Mouse (Mus musculus) lung, postnatal 0 days (tissue): ENCODE data around the gene Rcor1. TPM values are rescaled to one million over a fixed set of nuclear protein-coding genes. Genes with fewer than 3 reads are reported as not detected.

Source experiments
- ATAC-seq: fragments of 200-750 bp; cut with Nextera tagmentation; 2 replicates; pipeline ENCODE4 v1.8.0; 2017; ENCODE audit warnings: moderate library complexity
- DNase-seq: peaks from one replicate; pipeline ENCODE4 v3.0.0-alpha.2; 2016; ENCODE audit warnings: low spot score
- H3K27ac ChIP-seq: fragments of 300-500 bp; sonication (generic); 2 replicates; pipeline ENCODE4 v1.5.1; 2014; ENCODE audit warnings: antibody characterized with exemption, mild to moderate bottlenecking, low read length, mixed read lengths
- H3K27me3 ChIP-seq: fragments of 300-500 bp; sonication (generic); replicated peaks from 2 replicates; pipeline ENCODE4 v1.6.1; 2014; ENCODE audit warnings: low read length, mixed read lengths; ENCODE audit not compliant: insufficient read depth
- H3K36me3 ChIP-seq: fragments of 300-500 bp; sonication (generic); 2 replicates; pipeline ENCODE4 v1.6.1; 2014; ENCODE audit warnings: low read length, mixed read lengths; ENCODE audit not compliant: insufficient read depth
- H3K4me1 ChIP-seq: fragments of 300-500 bp; sonication (generic); 2 replicates; pipeline ENCODE4 v1.6.1; 2014; ENCODE audit warnings: antibody characterized with exemption, low read depth, low read length, mixed read lengths; ENCODE audit not compliant: insufficient read depth
- H3K4me2 ChIP-seq: fragments of 300-500 bp; sonication (generic); replicated peaks from 2 replicates; pipeline ENCODE4 v1.6.1; 2014; ENCODE audit warnings: low read depth, mild to moderate bottlenecking, low read length, moderate library complexity, mixed read lengths
- H3K4me3 ChIP-seq: fragments of 300-500 bp; sonication (generic); 2 replicates; pipeline ENCODE4 v1.5.1; 2014; ENCODE audit warnings: low read depth, low read length
- H3K9ac ChIP-seq: fragments of 300-500 bp; sonication (generic); replicated peaks from 2 replicates; pipeline ENCODE4 v1.6.1; 2014; ENCODE audit warnings: low read depth, mild to moderate bottlenecking
- H3K9me3 ChIP-seq: fragments of 300-500 bp; sonication (generic); 2 replicates; pipeline ENCODE4 v1.6.1; 2016; ENCODE audit warnings: low read length, mixed read lengths
- CTCF ChIP-seq: IDR thresholded peaks from 2 replicates; pipeline ENCODE4 v1.5.1; 2016; ENCODE audit warnings: antibody characterized with exemption, mild to moderate bottlenecking
- EP300 ChIP-seq: IDR thresholded peaks from 2 replicates; pipeline ENCODE4 v1.6.1; 2016; ENCODE audit warnings: antibody characterized with exemption, mild to moderate bottlenecking, control low read depth
- WGBS: fragments of 180-500 bp; shearing (Covaris S2); extraction: QIAGEN DNeasy Blood & Tissue Kit; methylation state at CpG from one replicate; pipeline ENCODE4 v1.1.7; 2014; 5-methylcytosine and 5-hydroxymethylcytosine counted together
- polyA plus RNA-seq: library from polyadenylated mRNA; unstranded; fragments of >200 nt; fragmentation: Nextera tagmentation; extraction: Ambion mirVana; gene quantifications from 2 replicates; pipeline ENCODE4 v1.2.1, GENCODE M21; 2015

Gene Rcor1
- polyA plus RNA-seq, 1 experiment from 2014 or later, result 6.7 TPM

DNA sequence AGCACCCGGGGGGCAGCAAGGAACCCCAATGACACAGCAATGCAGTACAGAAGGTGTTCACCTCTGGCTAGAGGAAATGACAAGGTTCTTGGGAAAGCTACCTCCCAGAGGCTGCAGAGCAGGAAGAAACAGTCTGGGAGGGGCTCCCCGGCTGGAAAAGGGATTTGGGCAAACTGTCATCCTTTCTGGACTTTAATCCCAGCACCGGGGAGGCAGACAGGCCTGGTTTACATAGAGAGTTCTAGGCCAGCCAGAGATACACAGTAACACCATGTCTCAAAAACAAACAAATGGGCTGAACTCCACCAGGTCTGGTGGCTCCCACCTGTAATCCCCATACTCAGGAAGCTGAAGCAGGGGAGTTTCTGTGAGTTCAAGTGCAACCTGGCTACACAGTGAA, 45.9 kb upstream of the Rcor1 start:
- Histone ChIP-seq H3K4me1 (peaks cover 5% of the 10 kb centered on the region), H3K9me3 (no peaks in the 10 kb centered on the region), H3K4me3 (no peak overlapping the region), H3K9ac (no peak overlapping the region), H3K4me2 (no peak overlapping the region), H3K36me3 (no peaks in the 10 kb centered on the region), H3K27me3 (no peaks in the 10 kb centered on the region), H3K27ac (no peak overlapping the region)
- DNase-seq (no peak), ATAC-seq (no peak)
- WGBS, result 88% methylated on average over 3 of the region's 3 CpGs
- TF ChIP-seq EP300 (no peak), CTCF (no peak)

DNA sequence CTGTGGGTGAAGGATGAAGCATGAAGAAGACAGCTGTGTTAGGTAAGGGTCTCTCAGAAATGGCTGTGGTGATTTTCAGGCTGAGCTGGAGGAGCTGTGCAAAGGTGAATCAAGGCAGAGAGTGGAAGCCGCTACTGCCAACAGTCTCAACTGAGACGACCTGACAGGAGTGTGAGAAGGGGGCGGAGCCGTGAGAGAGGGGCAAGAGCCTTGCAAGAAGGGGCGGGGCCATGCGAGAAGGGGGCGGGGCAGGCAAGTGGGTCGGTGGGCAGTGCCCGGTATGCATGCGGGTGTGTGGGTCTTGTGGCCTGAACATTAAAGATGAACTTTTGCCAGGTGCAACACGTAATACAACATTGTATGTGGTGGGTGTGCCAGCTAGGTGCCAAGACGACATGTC, 44.5 kb upstream of the Rcor1 start:
- Histone ChIP-seq H3K4me2 (no peak overlapping the region), H3K4me1 (peaks cover 5% of the 10 kb centered on the region), H3K27ac (no peak overlapping the region), H3K9me3 (no peaks in the 10 kb centered on the region), H3K4me3 (no peak overlapping the region), H3K27me3 (no peaks in the 10 kb centered on the region), H3K36me3 (no peaks in the 10 kb centered on the region), H3K9ac (no peak overlapping the region)
- no peak for DNase-seq
- TF ChIP-seq CTCF, result no peak
- TF ChIP-seq EP300, result no peak
- WGBS, result 26% methylated on average over 12 of the region's 12 CpGs
- ATAC-seq, result no peak

DNA sequence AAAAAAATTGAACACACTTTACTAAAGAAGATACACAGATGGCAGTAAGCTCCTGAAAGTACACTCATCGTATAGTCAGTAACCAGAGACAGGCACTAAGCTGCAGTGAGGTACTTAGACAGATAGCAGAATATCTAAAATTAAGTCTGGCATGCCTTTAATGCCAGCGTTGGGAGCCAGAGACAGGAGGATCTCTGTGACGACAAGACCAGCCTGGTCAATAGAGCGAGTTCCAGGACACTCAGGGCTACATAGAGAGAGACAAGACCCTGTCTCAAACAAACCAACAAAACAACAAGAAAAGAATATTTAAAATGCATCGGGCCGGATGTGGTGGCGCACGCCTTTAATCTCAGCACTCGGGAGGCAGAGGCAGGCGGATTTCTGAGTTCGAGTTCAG, 41.1 kb upstream of the Rcor1 start:
- WGBS, result 98% methylated on average over 11 of the region's 11 CpGs
- Histone ChIP-seq H3K9ac (no peak overlapping the region), H3K27ac (no peak overlapping the region), H3K4me3 (no peak overlapping the region), H3K4me1 (no peaks in the 10 kb centered on the region), H3K36me3 (no peaks in the 10 kb centered on the region), H3K27me3 (no peaks in the 10 kb centered on the region), H3K9me3 (no peaks in the 10 kb centered on the region), H3K4me2 (no peak overlapping the region)
- DNase-seq (no peak), ATAC-seq (no peak)
- no peak for TF ChIP-seq EP300
- TF ChIP-seq CTCF, result no peak

- H3K4me1 ChIP-seq, result no peaks in the 10 kb centered on the region
- DNase-seq, result no peak
- H3K9me3 ChIP-seq, result no peaks in the 10 kb centered on the region
- H3K4me3 ChIP-seq, result no peak overlapping the region
- no peak for ATAC-seq
- no peak overlapping the region for H3K9ac ChIP-seq
- H3K36me3 ChIP-seq, result no peaks in the 10 kb centered on the region
- H3K27me3 ChIP-seq, result no peaks in the 10 kb centered on the region
- 80% methylated on average over 2 of the region's 2 CpGs for WGBS
- TF ChIP-seq CTCF (no peak), EP300 (no peak)
- H3K4me2 ChIP-seq, result no peak overlapping the region
- no peak overlapping the region for H3K27ac ChIP-seq
Observed at GRCm38 (mm10) chr12:110999820-111000219, 39.3 kb upstream of the Rcor1 start.

DNA sequence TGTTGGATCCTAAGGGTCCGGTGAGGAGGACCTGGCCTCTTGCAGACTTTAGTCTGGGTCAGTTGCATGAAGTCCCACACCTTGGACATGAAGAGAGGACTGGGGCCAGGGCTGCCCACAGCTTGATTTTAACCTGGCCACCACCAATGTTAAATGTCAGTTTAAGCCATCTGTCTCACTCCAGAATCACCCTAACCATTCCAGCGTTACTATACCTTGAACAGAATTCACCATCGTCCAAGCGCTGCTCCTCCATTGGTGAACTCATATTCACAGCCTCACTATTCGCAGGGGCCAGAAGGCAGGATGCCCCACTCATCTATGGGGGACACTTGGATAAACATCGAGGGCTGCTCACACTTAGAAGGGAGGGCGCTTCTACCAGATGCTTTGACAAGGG, 38.2 kb upstream of the Rcor1 start:
- no peaks in the 10 kb centered on the region for H3K27me3 ChIP-seq
- H3K9me3 ChIP-seq, result no peaks in the 10 kb centered on the region
- ATAC-seq, result no peak
- no peak overlapping the region for H3K27ac ChIP-seq
- no peaks in the 10 kb centered on the region for H3K36me3 ChIP-seq
- no peak for DNase-seq
- H3K4me2 ChIP-seq, result no peak overlapping the region
- H3K9ac ChIP-seq, result no peak overlapping the region
- no peak overlapping the region for H3K4me3 ChIP-seq
- TF ChIP-seq CTCF, result no peak
- no peak for TF ChIP-seq EP300
- no peaks in the 10 kb centered on the region for H3K4me1 ChIP-seq
- 87% methylated on average over 7 of the region's 7 CpGs for WGBS

DNA sequence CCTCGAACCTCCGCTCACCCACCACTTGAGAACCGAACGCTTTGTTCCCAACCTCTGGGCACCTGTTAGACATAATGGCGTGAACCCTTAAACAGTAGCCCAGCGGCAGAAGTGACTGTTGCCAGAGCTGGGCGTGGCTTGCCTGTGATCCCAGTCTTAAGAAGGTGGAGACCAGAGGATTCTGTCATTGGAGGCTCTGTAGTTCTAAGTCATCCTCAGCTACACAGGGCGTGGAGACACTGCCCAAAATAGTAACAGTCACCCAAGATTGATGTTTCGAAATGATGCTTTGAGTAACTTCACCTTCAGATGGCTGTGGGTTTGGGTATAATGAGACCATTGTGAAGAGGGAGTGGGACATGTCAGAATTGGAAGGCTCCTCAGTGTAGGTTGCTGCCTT, 35.0 kb upstream of the Rcor1 start:
- no peak for DNase-seq
- H3K4me3 ChIP-seq, result no peak overlapping the region
- no peak overlapping the region for H3K27ac ChIP-seq
- 62% methylated on average over 9 of the region's 9 CpGs for WGBS
- H3K27me3 ChIP-seq, result no peaks in the 10 kb centered on the region
- H3K9me3 ChIP-seq, result no peaks in the 10 kb centered on the region
- TF ChIP-seq EP300, result no peak
- no peak for ATAC-seq
- H3K4me1 ChIP-seq, result peaks cover 10% of the 10 kb centered on the region; the same call in 1 of the 2 replicates
- H3K36me3 ChIP-seq, result no peaks in the 10 kb centered on the region
- H3K4me2 ChIP-seq, result no peak overlapping the region
- H3K9ac ChIP-seq, result no peak overlapping the region

DNA sequence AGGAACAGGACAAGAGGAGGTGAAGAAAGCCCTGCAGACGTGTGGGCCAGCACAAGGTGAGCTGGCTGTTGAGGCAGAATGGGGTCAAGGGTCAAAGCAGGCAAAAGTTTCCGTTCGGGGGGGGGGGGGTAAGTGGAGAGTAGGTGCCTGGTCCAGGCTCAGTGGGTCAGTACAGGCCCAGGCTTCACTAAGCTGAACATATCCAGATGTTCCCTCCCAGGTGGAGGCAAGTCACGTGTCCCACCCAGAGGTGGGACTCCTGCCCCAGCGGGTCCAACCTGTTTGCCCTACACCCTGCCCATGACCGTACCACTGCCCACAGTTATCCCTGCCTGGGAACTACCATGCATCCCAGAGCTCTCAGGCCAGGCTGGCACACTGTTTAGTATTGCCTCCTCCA, 33.3 kb upstream of the Rcor1 start:
- Histone ChIP-seq H3K4me3 (no peak overlapping the region), H3K36me3 (no peaks in the 10 kb centered on the region), H3K4me1 (peaks cover 14% of the 10 kb centered on the region; the same call in 1 of the 2 replicates), H3K4me2 (no peak overlapping the region), H3K9ac (no peak overlapping the region), H3K27me3 (no peaks in the 10 kb centered on the region), H3K27ac (no peak overlapping the region), H3K9me3 (no peaks in the 10 kb centered on the region)
- no peak for DNase-seq
- no peak for TF ChIP-seq EP300
- TF ChIP-seq CTCF, result no peak
- no peak for ATAC-seq
- 74% methylated on average over 6 of the region's 6 CpGs for WGBS
